Mouse (Mus musculus): Measurements from ENCODE around the gene Olfr676. TPM values are rescaled to one million over a fixed set of nuclear protein-coding genes. Genes with fewer than 3 reads are reported as not detected.
A peak's percentile ranks its signal among the peaks of the same experiment; 100 is the strongest.
"Not testable (repeated sequence)": the region's sequence is repeated elsewhere in the genome, so short reads cannot be mapped to it uniquely, and the experiment has no call there.

Olfr676 gene
- 0.19 TPM in 1 of 2 replicates, not detected in the other for polyA plus RNA-seq (2012; rRNA removed)

DNA sequence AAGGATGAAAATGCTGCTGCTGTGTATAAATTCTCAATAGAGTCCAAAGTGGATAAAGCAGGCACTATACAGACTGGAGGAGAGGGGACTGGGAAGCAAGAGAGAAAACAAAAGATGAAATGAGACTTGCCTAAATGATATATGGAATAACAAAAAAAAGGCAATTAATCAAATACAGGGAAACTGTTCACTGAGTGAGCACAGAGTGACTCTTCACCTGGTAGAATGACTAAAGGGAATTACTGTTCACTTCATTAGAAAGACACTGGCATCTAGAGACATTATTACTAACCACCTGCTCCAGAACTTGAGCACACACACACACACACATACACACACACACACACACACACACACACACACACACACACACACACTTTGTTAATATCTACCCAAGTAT lies at the start of gene Olfr676:
Olfr676 (plus strand) TSS at position 301 of the 400 bp plus-strand sequence.
- DNase-seq (ENCODE audit: extremely low spot score in 1 of 2, low spot score in 1 of 2): no peak

DNA sequence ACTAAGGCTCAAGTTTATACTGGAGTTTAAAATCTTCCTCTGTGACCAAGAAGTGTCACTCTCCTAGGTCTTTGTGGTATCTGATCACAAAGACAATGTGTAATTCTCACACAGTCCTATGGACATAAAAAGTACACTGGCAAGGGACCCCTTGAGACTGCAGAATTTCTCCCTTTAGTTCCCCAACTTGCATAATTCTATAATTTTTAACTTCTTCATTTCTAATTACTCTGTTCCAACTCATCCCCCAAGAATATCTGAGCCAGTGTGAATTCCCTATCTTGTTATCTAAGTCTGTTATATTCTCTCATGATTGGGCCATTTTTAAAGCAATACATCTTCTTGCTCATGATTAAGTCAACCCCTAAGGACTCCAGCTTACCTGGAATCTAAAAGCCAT lies 30.6 kb upstream of the Olfr676 start, which contains the start of gene Olfr672:
Olfr672 (minus strand) TSS at position 101 of the 400 bp plus-strand sequence.
- DNase-seq (ENCODE audit: extremely low spot score in 1 of 2, low spot score in 1 of 2): no peak

DNA sequence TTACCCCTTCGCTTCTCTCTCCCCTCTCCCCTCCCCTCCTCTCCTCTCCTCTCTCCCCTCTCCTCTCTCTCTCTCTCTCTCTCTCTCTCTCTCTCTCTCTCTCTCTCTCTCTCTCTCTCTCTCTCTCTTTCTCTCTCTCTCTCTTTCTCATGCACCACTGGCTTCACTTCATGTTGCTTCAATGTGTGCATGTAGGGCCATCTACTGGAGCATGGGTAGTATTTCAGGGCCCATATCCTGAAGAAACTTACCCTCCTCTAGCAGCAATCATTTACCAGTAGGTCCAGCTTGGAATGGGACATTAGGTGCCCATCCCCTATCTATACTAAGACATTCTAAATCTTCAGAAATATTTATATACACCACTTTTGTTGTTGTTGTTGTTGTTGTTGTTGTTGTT lies 10.0 kb upstream of the Olfr676 start:
- peak in 1 of 2 experiments; percentile 2 for DNase-seq (ENCODE audit: extremely low spot score in 1 of 2, low spot score in 1 of 2)

DNA sequence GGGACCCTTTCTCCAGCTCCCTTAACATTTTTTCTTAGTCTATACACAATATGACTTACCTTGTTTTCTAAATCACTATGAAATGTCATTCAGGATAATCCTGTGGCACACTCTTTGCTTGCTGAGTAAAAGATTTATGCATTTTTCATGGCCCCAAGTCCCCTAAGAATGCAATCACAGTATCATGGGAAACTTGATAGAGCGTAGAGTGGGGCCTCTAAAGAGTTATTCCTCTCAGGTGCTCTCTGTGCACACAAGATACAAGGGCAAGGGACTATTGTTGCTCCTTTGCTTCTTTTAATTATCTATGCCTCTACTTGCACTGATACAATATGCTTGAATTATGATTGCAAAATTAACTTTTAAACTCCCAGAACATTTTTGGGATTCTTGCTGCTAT lies 4.1 kb upstream of the Olfr676 start, which contains the start of gene Olfr675:
Olfr675 (minus strand) TSS at position 101 of the 400 bp plus-strand sequence.
- DNase-seq (ENCODE audit: extremely low spot score in 1 of 2, low spot score in 1 of 2): no peak

DNA sequence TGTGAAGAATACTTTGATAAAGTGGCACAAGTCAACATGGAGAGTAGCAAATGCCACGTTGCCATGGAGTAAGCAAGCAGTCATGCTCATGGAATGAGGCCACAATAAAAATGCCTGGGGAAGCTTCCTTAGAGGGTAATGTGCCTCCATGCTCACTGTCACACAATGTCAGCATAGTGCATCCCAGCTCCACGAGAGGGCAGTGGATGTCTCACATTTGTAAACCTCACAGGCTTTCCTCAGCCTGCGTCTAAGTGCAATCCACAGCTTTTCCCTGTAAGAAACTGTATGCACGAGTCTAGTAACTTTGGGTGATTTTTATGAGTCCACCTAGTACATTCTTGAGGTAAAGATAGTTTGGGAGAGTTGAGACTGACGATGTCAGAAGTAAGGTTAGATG lies 1.3 kb downstream of the Olfr676 start:
- DNase-seq (ENCODE audit: extremely low spot score in 1 of 2, low spot score in 1 of 2): not testable (repeated sequence)

DNA sequence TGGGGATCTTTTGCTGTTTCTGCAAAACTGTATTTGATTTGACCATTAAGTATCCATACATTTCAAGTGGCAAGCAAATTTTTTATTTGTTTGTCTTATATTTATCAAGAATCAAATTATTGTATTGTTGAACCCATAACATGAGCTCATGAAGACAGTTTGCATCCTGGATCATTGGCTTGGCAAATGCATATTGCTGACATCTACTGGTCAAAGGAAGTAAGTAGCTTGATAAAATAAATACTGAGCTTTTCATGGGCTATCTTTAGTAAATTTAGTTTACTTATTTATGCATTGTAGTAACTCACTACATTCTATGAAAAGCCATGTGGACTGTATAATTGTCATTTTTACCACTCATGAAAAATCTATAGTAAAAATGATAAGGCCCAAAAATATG lies 26.5 kb downstream of the Olfr676 start:
- DNase-seq (ENCODE audit: extremely low spot score in 1 of 2, low spot score in 1 of 2): no peak

DNA sequence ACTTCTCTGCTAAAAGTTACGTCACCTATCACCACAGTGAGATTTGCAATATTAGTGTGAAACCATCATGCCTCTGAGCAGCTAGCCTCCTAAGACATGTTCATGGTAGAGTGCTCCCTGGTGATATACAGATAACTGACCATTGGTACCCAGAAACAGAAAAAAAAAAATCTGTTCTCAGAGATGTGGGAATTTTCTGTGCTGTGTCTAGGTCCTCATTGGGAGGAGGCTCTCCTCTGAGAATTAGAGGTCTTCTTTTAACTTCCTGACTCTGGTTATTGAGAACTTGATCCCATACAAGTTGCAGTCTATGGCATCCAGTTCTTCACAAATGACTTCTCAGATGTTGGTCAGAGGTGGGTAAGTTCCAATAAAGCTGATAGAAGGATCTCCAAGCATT lies 31.7 kb downstream of the Olfr676 start, which contains the start of gene Olfr678:
Olfr678 (plus strand) TSS at position 301 of the 400 bp plus-strand sequence.
- DNase-seq (ENCODE audit: extremely low spot score in 1 of 2, low spot score in 1 of 2): no peak

DNA sequence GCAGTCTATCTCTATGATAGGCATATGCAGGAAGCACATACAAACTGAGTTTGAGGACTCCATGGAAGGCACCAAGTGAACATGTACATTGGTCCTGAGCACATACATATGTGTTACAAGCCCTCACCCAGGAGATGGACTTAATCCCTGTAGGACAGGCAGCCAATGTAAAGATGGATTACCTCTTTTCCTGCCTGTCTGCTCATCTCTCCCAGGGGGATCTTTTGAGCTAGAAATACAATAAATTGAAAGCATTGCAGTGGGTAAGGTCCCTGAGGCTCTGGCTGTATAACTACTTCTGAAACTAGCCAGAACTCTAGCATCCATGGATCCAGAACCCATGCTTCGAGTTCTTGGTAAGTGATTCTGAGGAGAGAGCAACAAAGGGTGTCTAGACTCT lies 48.4 kb downstream of the Olfr676 start, which contains the start of gene Olfr679:
Olfr679 (plus strand) TSS at position 301 of the 400 bp plus-strand sequence.
- no peak for DNase-seq (ENCODE audit: extremely low spot score in 1 of 2, low spot score in 1 of 2)

Other genes with a start within 250 kb of the Olfr676 start
- gene Usp17lb, start 190.1 kb upstream of the Olfr676 start, polyA plus RNA-seq (2012; rRNA removed): not detected in 2 replicates
- gene Usp17la, start 175.7 kb upstream of the Olfr676 start, polyA plus RNA-seq (2012; rRNA removed): not detected in 2 replicates
- not detected in 2 replicates for gene Olfr665, start 154.7 kb upstream of the Olfr676 start, polyA plus RNA-seq (2012; rRNA removed)
- not detected in 2 replicates for gene Olfr666, start 136.7 kb upstream of the Olfr676 start, polyA plus RNA-seq (2012; rRNA removed)
- not detected in 2 replicates for gene Olfr667, start 111.2 kb upstream of the Olfr676 start, polyA plus RNA-seq (2012; rRNA removed)
- gene Olfr668, start 104.6 kb upstream of the Olfr676 start, polyA plus RNA-seq (2012; rRNA removed): not detected in 2 replicates
- gene Olfr669, start 98.5 kb upstream of the Olfr676 start, polyA plus RNA-seq (2012; rRNA removed): 0.23 TPM in 1 of 2 replicates, not detected in the other
- gene Olfr670, start 70.1 kb upstream of the Olfr676 start, polyA plus RNA-seq (2012; rRNA removed): not detected in 2 replicates
- gene Olfr671, start 53.6 kb upstream of the Olfr676 start, polyA plus RNA-seq (2012; rRNA removed): not detected in 2 replicates
- not detected in 2 replicates for gene Olfr672, start 30.7 kb upstream of the Olfr676 start, polyA plus RNA-seq (2012; rRNA removed)
- gene Olfr675, start 4.2 kb upstream of the Olfr676 start, polyA plus RNA-seq (2012; rRNA removed): not detected in 2 replicates
- gene Olfr677, start 18.7 kb downstream of the Olfr676 start, polyA plus RNA-seq (2012; rRNA removed): not detected in 2 replicates
- gene Olfr678, start 31.8 kb downstream of the Olfr676 start, polyA plus RNA-seq (2012; rRNA removed): not detected in 2 replicates
- gene Olfr679, start 48.5 kb downstream of the Olfr676 start, polyA plus RNA-seq (2012; rRNA removed): not detected in 2 replicates
- gene Olfr680-ps1, start 60.1 kb downstream of the Olfr676 start, polyA plus RNA-seq (2012; rRNA removed): not detected in 2 replicates
- gene Olfr681, start 84.1 kb downstream of the Olfr676 start, polyA plus RNA-seq (2012; rRNA removed): 0.19 TPM in 1 of 2 replicates, not detected in the other
- 0.15 TPM in 1 of 2 replicates, not detected in the other for gene Olfr683, start 114.3 kb downstream of the Olfr676 start, polyA plus RNA-seq (2012; rRNA removed)
- gene Olfr684, start 131.0 kb downstream of the Olfr676 start, polyA plus RNA-seq (2012; rRNA removed): 0.11 TPM in 1 of 2 replicates, not detected in the other
- gene Olfr685, start 153.3 kb downstream of the Olfr676 start, polyA plus RNA-seq (2012; rRNA removed): 0.06 TPM in 1 of 2 replicates, not detected in the other
- gene Olfr686, start 174.8 kb downstream of the Olfr676 start, polyA plus RNA-seq (2012; rRNA removed): 0.04 TPM in 1 of 2 replicates, not detected in the other

All from frontal cortex, adult 2 months (tissue).